Mouse (Mus musculus) gastrocnemius, adult 2 months (tissue): ENCODE results near the gene Trpc1. TPM values are rescaled to one million over a fixed set of nuclear protein-coding genes. Genes with fewer than 3 reads are reported as not detected.

Experiments
- DNase-seq: peaks from one replicate; pipeline ENCODE4 v3.0.0; 2022
- H3K27ac ChIP-seq: fragments of 200-600 bp; 2 replicates; pipeline ENCODE4 v1.8.1; 2022; ENCODE audit warnings: mild to moderate bottlenecking
- H3K4me3 ChIP-seq: fragments of 200-600 bp; 2 replicates; pipeline ENCODE4 v1.8.1; 2022; ENCODE audit warnings: mild to moderate bottlenecking, moderate library complexity
- CTCF ChIP-seq: fragments of 200-600 bp; IDR thresholded peaks from 2 replicates; pipeline ENCODE4 v1.8.1; 2022; ENCODE audit warnings: antibody characterized with exemption, mild to moderate bottlenecking, moderate library complexity
- intact Hi-C: fragments of 180-260 bp; cut with DNase I; formaldehyde crosslinking; loops from one replicate; pipeline ENCODE4 v1.15.1; 2025
- long read RNA-seq, 2 experiments: library from polyadenylated mRNA; stranded (forward); transcript quantifications; one replicate each; pipeline ENCODE4 v2.0.0; 2021
- total RNA-seq, 2 experiments: library from RNA; stranded (reverse); gene quantifications; 2 replicates each; pipeline ENCODE4 v1.2.3; 2021

The Trpc1 gene
- 1 to 10 TPM in 1 of 2 experiments, under 1 TPM in 1; 0.71 to 1.2 TPM for total RNA-seq
- long read RNA-seq, experiment 1, full-length matches to known transcripts, result 1 of 3 reads
- long read RNA-seq, experiment 1, partial matches to known transcripts, result 1 of 3 reads
- long read RNA-seq, experiment 1, other reads (novel, unspliced or antisense), result 1 of 3 reads
- long read RNA-seq, experiment 2, result 0 reads

- DNase-seq, result peak; percentile 85
- intact Hi-C loops, result no loop called here
- peak within 1 kb of the TSS; percentile 80 for H3K27ac ChIP-seq
These were observed at the start of gene Trpc1 for GRCm38 (mm10) chr9:95750037-95750511. TSS of gene Trpc1 (minus strand) at chr9:95750375.

GRCm38 (mm10) chr9:95796323-95796722, 46.1 kb upstream of the Trpc1 start:
- TF ChIP-seq CTCF, result no peak
- DNase-seq, result no peak
- intact Hi-C loops, result no loop called here
- Histone ChIP-seq H3K27ac (no peak overlapping the region), H3K4me3 (no peak overlapping the region)

More at GRCm38 (mm10) chr9:95750037-95750511, at the start of gene Trpc1:
- peak within 1 kb of the TSS; percentile 80 for H3K4me3 ChIP-seq
- no peak for TF ChIP-seq CTCF

GRCm38 (mm10) chr9:95795844-95796243, 45.7 kb upstream of the Trpc1 start:
- Histone ChIP-seq H3K4me3 (no peak overlapping the region), H3K27ac (no peak overlapping the region)
- DNase-seq, result no peak
- TF ChIP-seq CTCF, result no peak
- intact Hi-C loops, result no loop called here

GRCm38 (mm10) chr9:95795077-95795784, 45.1 kb upstream of the Trpc1 start:
- no peak overlapping the region for H3K4me3 ChIP-seq
- no peak for TF ChIP-seq CTCF
- no peak for DNase-seq
- no peak overlapping the region for H3K27ac ChIP-seq
- intact Hi-C loops, result no loop called here

- no peak for TF ChIP-seq CTCF
- H3K27ac ChIP-seq, result no peak overlapping the region
- no peak for DNase-seq
- intact Hi-C loops, result no loop called here
- no peak overlapping the region for H3K4me3 ChIP-seq
These were observed 44.0 kb upstream of the Trpc1 start for GRCm38 (mm10) chr9:95793986-95794744.

GRCm38 (mm10) chr9:95784888-95785511, 34.8 kb upstream of the Trpc1 start:
- no peak for DNase-seq
- TF ChIP-seq CTCF, result no peak
- no peak overlapping the region for H3K27ac ChIP-seq
- H3K4me3 ChIP-seq, result no peak overlapping the region
- intact Hi-C loops, result no loop called here

GRCm38 (mm10) chr9:95783646-95784293, 33.6 kb upstream of the Trpc1 start:
- no peak for DNase-seq
- Histone ChIP-seq H3K4me3 (no peak overlapping the region; the same call in 1 of the 2 replicates), H3K27ac (no peak overlapping the region)
- TF ChIP-seq CTCF, result no peak
- intact Hi-C loops, result no loop called here

GRCm38 (mm10) chr9:95771671-95772070, 21.5 kb upstream of the Trpc1 start:
- intact Hi-C loops, result no loop called here
- TF ChIP-seq CTCF, result no peak
- no peak overlapping the region for H3K4me3 ChIP-seq
- H3K27ac ChIP-seq, result no peak overlapping the region
- no peak for DNase-seq

GRCm38 (mm10) chr9:95763218-95763617, 13.0 kb upstream of the Trpc1 start:
- H3K27ac ChIP-seq, result no peak overlapping the region
- no peak overlapping the region for H3K4me3 ChIP-seq
- no peak for TF ChIP-seq CTCF
- DNase-seq, result no peak
- intact Hi-C loops, result no loop called here

GRCm38 (mm10) chr9:95762228-95762627, 12.1 kb upstream of the Trpc1 start:
- no peak for DNase-seq
- no peak for TF ChIP-seq CTCF
- no peak overlapping the region for H3K4me3 ChIP-seq
- intact Hi-C loops, result no loop called here
- no peak overlapping the region for H3K27ac ChIP-seq

- intact Hi-C loops, result no loop called here
- TF ChIP-seq CTCF, result no peak
- DNase-seq, result no peak
- H3K27ac ChIP-seq, result no peak overlapping the region
- H3K4me3 ChIP-seq, result no peak overlapping the region
These were observed 11.2 kb upstream of the Trpc1 start for GRCm38 (mm10) chr9:95761381-95761780.

- Histone ChIP-seq H3K4me3 (peak overlapping the region; percentile 80), H3K27ac (no peak overlapping the region)
- TF ChIP-seq CTCF, result no peak
- intact Hi-C loops, result no loop called here
- DNase-seq, result no peak
These were observed 571 bp upstream of the Trpc1 start for GRCm38 (mm10) chr9:95750746-95751145.
